Mouse (Mus musculus) liver, embryonic 14.5 days (tissue): ENCODE data around the gene Crxos.

Source experiments
- CTCF ChIP-seq: IDR thresholded peaks from 2 replicates; pipeline ENCODE4 v1.5.1; 2016; ENCODE audit warnings: antibody characterized with exemption, low read depth, control low read depth
- EP300 ChIP-seq: IDR thresholded peaks from 2 replicates; pipeline ENCODE4 v1.6.1; 2016; ENCODE audit warnings: antibody characterized with exemption, low read depth

DNA sequence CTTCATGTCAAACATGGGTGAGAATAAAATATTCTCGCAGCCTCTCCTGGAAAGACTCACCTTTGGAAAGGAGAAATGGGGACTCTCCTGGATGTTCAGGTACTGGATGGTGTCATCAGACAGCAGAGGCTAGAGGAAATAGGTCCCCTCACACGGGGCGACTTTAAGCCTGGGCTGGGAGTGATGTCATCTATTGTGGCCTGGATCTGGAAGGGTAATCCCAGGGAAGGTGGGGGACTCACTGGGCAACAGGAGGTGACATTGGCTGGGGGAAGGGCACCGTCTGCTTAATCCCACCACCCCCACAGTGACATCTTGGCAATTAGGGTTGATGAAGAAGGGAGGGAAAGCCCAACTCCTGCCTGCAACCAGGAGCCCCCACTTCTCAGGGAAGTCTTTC is 2.7 kb upstream of the Crxos start, which contains the start of gene Crx:
- TF ChIP-seq EP300 (no peak), CTCF (no peak)
